Mouse (Mus musculus): ENCODE measurements around the gene Fbxl18. TPM values are rescaled to one million over a fixed set of nuclear protein-coding genes. Genes with fewer than 3 reads are reported as not detected.

The Fbxl18 gene
- polyA plus RNA-seq (2012; rRNA removed): 21.3 and 22.5 TPM in 2 replicates

GRCm38 (mm10) chr5:142894918-142895613 lies at the start of gene Fbxl18:
Fbxl18 (minus strand) TSS chr5:142895421.
- peak; percentile 78; the same call in 1 of the 2 replicates for TF ChIP-seq POLR2A (IDR thresholded peaks at IDR 0.05; ENCODE audit: borderline replicate concordance, extremely low read depth, low read depth, low read length)
- no peak for TF ChIP-seq CTCF (IDR thresholded peaks at IDR 0.05; ENCODE audit: insufficient read depth, low read length)
- peak within 1 kb of the TSS; percentile 99 for H3K4me3 ChIP-seq (replicated peaks; ENCODE audit: extremely low read depth, low read depth, low read length)
- peak; percentile 88 for DNase-seq

GRCm38 (mm10) chr5:142940393-142940792 lies 45.2 kb upstream of the Fbxl18 start:
- 62% methylated on average over 2 of the region's 2 CpGs for WGBS
- no peak overlapping the region for H3K4me3 ChIP-seq (replicated peaks; ENCODE audit: extremely low read depth, low read depth, low read length)
- no peak for DNase-seq
- peaks cover 7% of the 10 kb centered on the region for H3K4me1 ChIP-seq (ENCODE audit: control insufficient read depth, insufficient read depth, low read length)
- TF ChIP-seq CTCF (IDR thresholded peaks at IDR 0.05; ENCODE audit: insufficient read depth, low read length) (peak; percentile 8; the same call in 1 of the 2 replicates), POLR2A (IDR thresholded peaks at IDR 0.05; ENCODE audit: borderline replicate concordance, extremely low read depth, low read depth, low read length) (no peak)

More at GRCm38 (mm10) chr5:142894918-142895613, at the start of gene Fbxl18:
- 1% methylated on average over 40 of the region's 40 CpGs for WGBS
- no peaks in the 10 kb centered on the region for H3K4me1 ChIP-seq (ENCODE audit: control insufficient read depth, insufficient read depth, low read length)

GRCm38 (mm10) chr5:142937956-142938727 lies 42.9 kb upstream of the Fbxl18 start:
- Histone ChIP-seq H3K4me1 (ENCODE audit: control insufficient read depth, insufficient read depth, low read length) (peaks cover 4% of the 10 kb centered on the region), H3K4me3 (replicated peaks; ENCODE audit: extremely low read depth, low read depth, low read length) (no peak overlapping the region)
- TF ChIP-seq CTCF (IDR thresholded peaks at IDR 0.05; ENCODE audit: insufficient read depth, low read length) (no peak), POLR2A (IDR thresholded peaks at IDR 0.05; ENCODE audit: borderline replicate concordance, extremely low read depth, low read depth, low read length) (no peak)
- no peak for DNase-seq
- WGBS: 41% methylated on average over 19 of the region's 19 CpGs

GRCm38 (mm10) chr5:142936336-142936719 lies 41.1 kb upstream of the Fbxl18 start:
- DNase-seq: peak; percentile 88
- TF ChIP-seq CTCF (IDR thresholded peaks at IDR 0.05; ENCODE audit: insufficient read depth, low read length): peak; percentile 80
- TF ChIP-seq POLR2A (IDR thresholded peaks at IDR 0.05; ENCODE audit: borderline replicate concordance, extremely low read depth, low read depth, low read length): no peak
- Histone ChIP-seq H3K4me1 (ENCODE audit: control insufficient read depth, insufficient read depth, low read length) (peaks cover 4% of the 10 kb centered on the region), H3K4me3 (replicated peaks; ENCODE audit: extremely low read depth, low read depth, low read length) (peak overlapping the region; percentile 21)
- WGBS: 5% methylated on average over 17 of the region's 17 CpGs

DNA sequence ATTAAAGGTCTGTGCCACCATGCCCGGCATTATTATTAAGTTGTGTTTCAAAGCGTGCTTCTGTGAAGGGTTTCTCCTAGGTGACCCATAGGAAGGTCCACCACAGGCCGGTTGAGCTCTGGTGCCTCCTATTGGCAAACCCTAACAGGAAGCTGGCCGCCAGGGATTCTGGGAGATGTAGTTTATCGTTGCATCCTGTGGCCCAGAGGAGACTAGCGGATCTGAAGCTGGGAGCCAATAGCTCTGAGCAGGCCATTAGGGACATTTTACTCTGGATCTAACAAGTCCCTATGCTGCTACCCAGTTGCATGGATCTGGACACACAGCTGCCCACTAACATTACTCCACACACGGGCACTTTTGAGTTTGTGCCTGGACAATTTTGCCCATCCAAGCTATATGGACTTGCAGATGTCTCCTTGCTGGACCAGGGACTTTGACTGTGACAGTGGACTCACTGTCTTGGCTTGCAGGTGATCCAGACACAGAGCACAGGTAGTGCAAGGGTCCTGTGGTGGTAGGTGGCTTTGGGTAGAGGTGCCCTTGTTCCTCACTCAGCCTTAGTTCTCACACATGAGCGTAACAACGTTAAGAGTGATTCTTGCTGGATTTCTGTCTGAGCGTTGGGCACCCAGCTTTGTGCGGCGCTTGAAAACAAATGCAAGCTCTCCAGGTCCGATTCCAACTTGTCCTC lies 40.6 kb upstream of the Fbxl18 start:
- peak; percentile 73 for DNase-seq
- TF ChIP-seq POLR2A (IDR thresholded peaks at IDR 0.05; ENCODE audit: borderline replicate concordance, extremely low read depth, low read depth, low read length): no peak
- peak; percentile 42; the same call in 1 of the 2 replicates for TF ChIP-seq CTCF (IDR thresholded peaks at IDR 0.05; ENCODE audit: insufficient read depth, low read length)
- Histone ChIP-seq H3K4me1 (ENCODE audit: control insufficient read depth, insufficient read depth, low read length) (peaks cover 4% of the 10 kb centered on the region), H3K4me3 (replicated peaks; ENCODE audit: extremely low read depth, low read depth, low read length) (peak overlapping the region; percentile 21)
- 22% methylated on average over 13 of the region's 13 CpGs for WGBS

DNA sequence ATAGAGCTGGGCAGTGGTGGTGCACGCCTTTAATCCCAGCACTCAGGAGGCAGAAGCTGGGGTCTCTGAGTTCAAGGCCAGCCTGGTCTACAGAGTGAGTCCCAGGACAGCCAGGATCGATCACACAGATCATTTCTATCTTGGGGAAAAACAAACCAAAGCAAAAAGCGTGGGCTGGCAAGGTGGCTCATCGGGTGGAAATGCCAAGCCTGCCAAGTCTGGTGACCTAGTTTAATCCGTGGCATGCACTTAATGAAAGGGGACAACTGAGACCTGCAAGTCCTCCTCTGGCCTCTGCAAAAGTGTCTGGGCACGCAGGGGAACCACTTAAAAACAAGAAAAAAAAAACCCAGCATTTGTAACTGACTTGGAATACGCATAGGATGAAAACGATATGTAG lies 37.5 kb upstream of the Fbxl18 start:
- Histone ChIP-seq H3K4me1 (ENCODE audit: control insufficient read depth, insufficient read depth, low read length) (peaks cover 8% of the 10 kb centered on the region), H3K4me3 (replicated peaks; ENCODE audit: extremely low read depth, low read depth, low read length) (no peak overlapping the region)
- no peak for DNase-seq
- TF ChIP-seq POLR2A (IDR thresholded peaks at IDR 0.05; ENCODE audit: borderline replicate concordance, extremely low read depth, low read depth, low read length): no peak
- no peak for TF ChIP-seq CTCF (IDR thresholded peaks at IDR 0.05; ENCODE audit: insufficient read depth, low read length)
- 50% methylated on average over 8 of the region's 8 CpGs for WGBS

DNA sequence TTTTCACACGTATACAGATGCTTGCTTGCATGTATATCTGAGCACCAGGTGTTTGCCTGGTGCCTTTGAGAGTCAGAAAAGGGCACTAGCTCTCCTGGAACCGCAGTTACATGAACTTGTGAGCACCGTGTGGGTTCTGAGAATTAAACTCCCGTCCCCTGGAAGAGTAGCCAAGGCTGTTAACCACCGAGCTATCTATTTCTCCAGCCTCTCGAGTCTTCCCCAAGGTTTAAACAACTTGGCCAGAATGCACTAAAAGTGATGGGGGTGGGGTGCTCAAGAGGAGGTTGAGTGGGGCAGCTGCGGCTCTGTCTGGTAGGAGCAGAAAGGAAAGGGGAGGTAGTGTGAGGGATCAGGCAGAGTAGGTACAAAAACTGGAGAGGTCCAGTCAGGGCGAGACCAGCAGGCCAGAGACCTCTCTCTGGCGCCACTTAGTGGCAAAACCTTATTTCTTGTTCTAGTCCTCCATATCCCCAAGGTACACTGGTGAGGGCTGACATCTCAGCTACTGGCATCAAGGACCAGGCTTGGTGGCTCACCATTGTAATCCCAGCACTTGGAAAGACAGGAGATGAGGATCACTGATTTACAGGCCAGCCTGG lies 37.0 kb upstream of the Fbxl18 start:
- 18% methylated on average over 9 of the region's 9 CpGs for WGBS
- peak; percentile 72 for DNase-seq
- Histone ChIP-seq H3K4me3 (replicated peaks; ENCODE audit: extremely low read depth, low read depth, low read length) (peak overlapping the region; percentile 4), H3K4me1 (ENCODE audit: control insufficient read depth, insufficient read depth, low read length) (peaks cover 8% of the 10 kb centered on the region)
- TF ChIP-seq CTCF (IDR thresholded peaks at IDR 0.05; ENCODE audit: insufficient read depth, low read length): peak; percentile 86
- TF ChIP-seq POLR2A (IDR thresholded peaks at IDR 0.05; ENCODE audit: borderline replicate concordance, extremely low read depth, low read depth, low read length): no peak

GRCm38 (mm10) chr5:142931241-142931745 lies 36.1 kb upstream of the Fbxl18 start:
- WGBS: 88% methylated on average over 9 of the region's 9 CpGs
- Histone ChIP-seq H3K4me1 (ENCODE audit: control insufficient read depth, insufficient read depth, low read length) (peaks cover 8% of the 10 kb centered on the region), H3K4me3 (replicated peaks; ENCODE audit: extremely low read depth, low read depth, low read length) (no peak overlapping the region)
- TF ChIP-seq POLR2A (IDR thresholded peaks at IDR 0.05; ENCODE audit: borderline replicate concordance, extremely low read depth, low read depth, low read length) (no peak), CTCF (IDR thresholded peaks at IDR 0.05; ENCODE audit: insufficient read depth, low read length) (no peak)
- peak; percentile 20 for DNase-seq

- peaks cover 3% of the 10 kb centered on the region for H3K4me1 ChIP-seq (ENCODE audit: control insufficient read depth, insufficient read depth, low read length)
- 10% methylated on average over 4 of the region's 4 CpGs for WGBS
- DNase-seq: no peak
Measured at GRCm38 (mm10) chr5:142929400-142929752, 34.2 kb upstream of the Fbxl18 start.

More at GRCm38 (mm10) chr5:142929400-142929752, 34.2 kb upstream of the Fbxl18 start:
- TF ChIP-seq POLR2A (IDR thresholded peaks at IDR 0.05; ENCODE audit: borderline replicate concordance, extremely low read depth, low read depth, low read length) (no peak), CTCF (IDR thresholded peaks at IDR 0.05; ENCODE audit: insufficient read depth, low read length) (no peak)
- H3K4me3 ChIP-seq (replicated peaks; ENCODE audit: extremely low read depth, low read depth, low read length): peak overlapping the region; percentile 59

All from lung, adult 2 months (tissue).